Mouse (Mus musculus): ENCODE measurements at regions not wholly inside any gene's neighbourhood (a gene's known extent, or its start where the extent isn't known, plus 50 kb on each side); places are given as distances from the start of the nearest gene placed in this dataset.
A peak's percentile ranks its signal among the peaks of the same experiment; 100 is the strongest.

- H3K36me3 ChIP-seq (ENCODE audit: insufficient read depth), result no peaks in the 10 kb centered on the region
- no peak for ATAC-seq
- 85% methylated on average over 3 of the region's 3 CpGs for WGBS
These were observed 101.4 kb downstream of the Rpl36a-ps1 start for GRCm38 (mm10) chr14:98892670-98893069.

GRCm38 (mm10) chr14:98891252-98891947 is 102.7 kb downstream of the Rpl36a-ps1 start:
- no peak; the same call in 1 of the 2 replicates for ATAC-seq
- Histone ChIP-seq H3K27ac (ENCODE audit: low read depth, low read length) (no peak overlapping the region), H3K4me1 (ENCODE audit: insufficient read depth) (no peaks in the 10 kb centered on the region), H3K4me3 (ENCODE audit: low read depth, low read length) (no peak overlapping the region), H3K9me3 (ENCODE audit: low read length) (no peaks in the 10 kb centered on the region), H3K27me3 (ENCODE audit: insufficient read depth, low read length) (peaks cover 15% of the 10 kb centered on the region), H3K9ac (no peak overlapping the region), H3K36me3 (ENCODE audit: insufficient read depth) (no peaks in the 10 kb centered on the region), H3K4me2 (ENCODE audit: low read depth) (no peak overlapping the region)
- peak; percentile 43 for DNase-seq
- no peak for TF ChIP-seq CTCF (IDR thresholded peaks at IDR 0.05; ENCODE audit: low read depth)
- WGBS, result 39% methylated on average over 5 of the region's 5 CpGs

More at GRCm38 (mm10) chr14:98892670-98893069, 101.4 kb downstream of the Rpl36a-ps1 start:
- H3K9me3 ChIP-seq (ENCODE audit: low read length), result no peaks in the 10 kb centered on the region
- H3K27me3 ChIP-seq (ENCODE audit: insufficient read depth, low read length), result peaks cover 15% of the 10 kb centered on the region
- no peak for TF ChIP-seq CTCF (IDR thresholded peaks at IDR 0.05; ENCODE audit: low read depth)
- no peak overlapping the region for H3K27ac ChIP-seq (ENCODE audit: low read depth, low read length)
- no peak for DNase-seq
- H3K4me2 ChIP-seq (ENCODE audit: low read depth), result no peak overlapping the region
- H3K9ac ChIP-seq, result no peak overlapping the region
- H3K4me1 ChIP-seq (ENCODE audit: insufficient read depth), result no peaks in the 10 kb centered on the region
- no peak overlapping the region for H3K4me3 ChIP-seq (ENCODE audit: low read depth, low read length)

- H3K27ac ChIP-seq (ENCODE audit: low read depth, low read length), result no peak overlapping the region
- H3K36me3 ChIP-seq (ENCODE audit: insufficient read depth), result no peaks in the 10 kb centered on the region
- H3K27me3 ChIP-seq (ENCODE audit: insufficient read depth, low read length), result peaks cover 7% of the 10 kb centered on the region
- WGBS, result 59% methylated on average over 2 of the region's 2 CpGs
- H3K4me2 ChIP-seq (ENCODE audit: low read depth), result no peak overlapping the region
- no peak for DNase-seq
- no peak for ATAC-seq
- H3K9me3 ChIP-seq (ENCODE audit: low read length), result no peaks in the 10 kb centered on the region
- TF ChIP-seq CTCF (IDR thresholded peaks at IDR 0.05; ENCODE audit: low read depth), result no peak
- H3K4me3 ChIP-seq (ENCODE audit: low read depth, low read length), result no peak overlapping the region
- no peak overlapping the region for H3K9ac ChIP-seq
- no peaks in the 10 kb centered on the region for H3K4me1 ChIP-seq (ENCODE audit: insufficient read depth)
These were observed 106.5 kb downstream of the Rpl36a-ps1 start for GRCm38 (mm10) chr14:98887588-98887987.

GRCm38 (mm10) chr14:98886982-98887381 is 107.1 kb downstream of the Rpl36a-ps1 start:
- Histone ChIP-seq H3K9ac (no peak overlapping the region), H3K9me3 (ENCODE audit: low read length) (no peaks in the 10 kb centered on the region), H3K27me3 (ENCODE audit: insufficient read depth, low read length) (peaks cover 7% of the 10 kb centered on the region), H3K4me3 (ENCODE audit: low read depth, low read length) (no peak overlapping the region), H3K36me3 (ENCODE audit: insufficient read depth) (no peaks in the 10 kb centered on the region), H3K4me1 (ENCODE audit: insufficient read depth) (no peaks in the 10 kb centered on the region), H3K4me2 (ENCODE audit: low read depth) (no peak overlapping the region), H3K27ac (ENCODE audit: low read depth, low read length) (no peak overlapping the region)
- peak; percentile 31 for DNase-seq
- TF ChIP-seq CTCF (IDR thresholded peaks at IDR 0.05; ENCODE audit: low read depth), result peak; percentile 51
- no peak for ATAC-seq
- WGBS, result 9% methylated on average over 1 of the region's 1 CpGs

- Histone ChIP-seq H3K27ac (ENCODE audit: low read depth, low read length) (no peak overlapping the region), H3K36me3 (ENCODE audit: insufficient read depth) (no peaks in the 10 kb centered on the region), H3K27me3 (ENCODE audit: insufficient read depth, low read length) (peaks cover 7% of the 10 kb centered on the region), H3K9ac (no peak overlapping the region), H3K4me1 (ENCODE audit: insufficient read depth) (no peaks in the 10 kb centered on the region), H3K4me2 (ENCODE audit: low read depth) (no peak overlapping the region), H3K9me3 (ENCODE audit: low read length) (no peaks in the 10 kb centered on the region), H3K4me3 (ENCODE audit: low read depth, low read length) (no peak overlapping the region)
- DNase-seq (no peak), ATAC-seq (no peak)
- no peak for TF ChIP-seq CTCF (IDR thresholded peaks at IDR 0.05; ENCODE audit: low read depth)
- 74% methylated on average over 10 of the region's 10 CpGs for WGBS
These were observed 111.5 kb downstream of the Rpl36a-ps1 start for GRCm38 (mm10) chr14:98882586-98882985.

- H3K27ac ChIP-seq (ENCODE audit: low read depth, low read length), result no peak overlapping the region
- no peaks in the 10 kb centered on the region for H3K4me1 ChIP-seq (ENCODE audit: insufficient read depth)
- H3K4me2 ChIP-seq (ENCODE audit: low read depth), result no peak overlapping the region
- 62% methylated on average over 3 of the region's 3 CpGs for WGBS
- H3K9ac ChIP-seq, result no peak overlapping the region
- DNase-seq (no peak), ATAC-seq (no peak)
- H3K4me3 ChIP-seq (ENCODE audit: low read depth, low read length), result no peak overlapping the region
- no peaks in the 10 kb centered on the region for H3K9me3 ChIP-seq (ENCODE audit: low read length)
- H3K27me3 ChIP-seq (ENCODE audit: insufficient read depth, low read length), result peaks cover 7% of the 10 kb centered on the region; the same call in 1 of the 2 replicates
- no peak for TF ChIP-seq CTCF (IDR thresholded peaks at IDR 0.05; ENCODE audit: low read depth)
- no peaks in the 10 kb centered on the region for H3K36me3 ChIP-seq (ENCODE audit: insufficient read depth)
These were observed 116.2 kb downstream of the Rpl36a-ps1 start for GRCm38 (mm10) chr14:98877956-98878355.

GRCm38 (mm10) chr14:98873446-98873845 is 120.7 kb downstream of the Rpl36a-ps1 start:
- H3K9me3 ChIP-seq (ENCODE audit: low read length), result no peaks in the 10 kb centered on the region
- H3K36me3 ChIP-seq (ENCODE audit: insufficient read depth), result no peaks in the 10 kb centered on the region
- TF ChIP-seq CTCF (IDR thresholded peaks at IDR 0.05; ENCODE audit: low read depth), result no peak
- 87% methylated on average over 9 of the region's 9 CpGs for WGBS
- DNase-seq, result no peak
- no peak overlapping the region for H3K4me2 ChIP-seq (ENCODE audit: low read depth)
- H3K27ac ChIP-seq (ENCODE audit: low read depth, low read length), result no peak overlapping the region
- H3K9ac ChIP-seq, result no peak overlapping the region
- no peak overlapping the region for H3K4me3 ChIP-seq (ENCODE audit: low read depth, low read length)
- H3K27me3 ChIP-seq (ENCODE audit: insufficient read depth, low read length), result 0 out of 2 replicates have a peak, but pooled peaks cover 3% of the 10 kb centered on the region
- no peaks in the 10 kb centered on the region for H3K4me1 ChIP-seq (ENCODE audit: insufficient read depth)
- no peak for ATAC-seq

All from forebrain, postnatal 0 days (tissue).